Mouse (Mus musculus) E14TG2a.4 (cell line): ENCODE data around the gene Rab24.

Experiments
- H3K27me3 ChIP-seq: 2 replicates; pipeline ENCODE4 v1.6.1; 2014; ENCODE audit warnings: low read length, control low read depth; ENCODE audit not compliant: insufficient read depth
- H3K36me3 ChIP-seq: 2 replicates; pipeline ENCODE4 v1.6.1; 2014; ENCODE audit warnings: low read length, control low read depth; ENCODE audit not compliant: insufficient read depth
- H3K4me1 ChIP-seq: replicated peaks from 2 replicates; pipeline ENCODE4 v1.6.1; 2014; ENCODE audit warnings: low read depth, low read length, control low read depth
- H3K4me3 ChIP-seq: replicated peaks from 2 replicates; pipeline ENCODE4 v1.5.1; 2014; ENCODE audit warnings: mild to moderate bottlenecking, low read length
- H3K9me3 ChIP-seq: 2 replicates; pipeline ENCODE4 v1.6.1; 2014; ENCODE audit warnings: low read length, control low read depth
- CTCF ChIP-seq: conservative IDR thresholded peaks from 2 replicates; pipeline ENCODE4 v1.5.1; 2014; ENCODE audit warnings: low read length
- NANOG ChIP-seq: IDR thresholded peaks from 2 replicates; pipeline ENCODE4 v1.6.1; 2014; ENCODE audit warnings: borderline replicate concordance, low read length, mixed read lengths
- POU5F1 ChIP-seq: IDR thresholded peaks from 2 replicates; pipeline ENCODE4 v1.6.1; 2014; ENCODE audit warnings: low read length, borderline replicate concordance

Rab24 gene

GRCm38 (mm10) chr13:55288854-55289253 is 32.9 kb downstream of the Rab24 start:
- Histone ChIP-seq H3K4me1 (peaks cover 7% of the 10 kb centered on the region), H3K36me3 (peaks cover 92% of the 10 kb centered on the region), H3K27me3 (no peaks in the 10 kb centered on the region), H3K4me3 (no peak overlapping the region), H3K9me3 (no peaks in the 10 kb centered on the region)
- no peak for TF ChIP-seq POU5F1
- no peak for TF ChIP-seq NANOG
- TF ChIP-seq CTCF = no peak

- no peak for TF ChIP-seq POU5F1
- Histone ChIP-seq H3K9me3 (no peaks in the 10 kb centered on the region), H3K27me3 (no peaks in the 10 kb centered on the region), H3K4me1 (peaks cover 60% of the 10 kb centered on the region), H3K36me3 (peaks cover 92% of the 10 kb centered on the region), H3K4me3 (no peak overlapping the region)
Measured at GRCm38 (mm10) chr13:55277646-55278045, 44.1 kb downstream of the Rab24 start.

DNA sequence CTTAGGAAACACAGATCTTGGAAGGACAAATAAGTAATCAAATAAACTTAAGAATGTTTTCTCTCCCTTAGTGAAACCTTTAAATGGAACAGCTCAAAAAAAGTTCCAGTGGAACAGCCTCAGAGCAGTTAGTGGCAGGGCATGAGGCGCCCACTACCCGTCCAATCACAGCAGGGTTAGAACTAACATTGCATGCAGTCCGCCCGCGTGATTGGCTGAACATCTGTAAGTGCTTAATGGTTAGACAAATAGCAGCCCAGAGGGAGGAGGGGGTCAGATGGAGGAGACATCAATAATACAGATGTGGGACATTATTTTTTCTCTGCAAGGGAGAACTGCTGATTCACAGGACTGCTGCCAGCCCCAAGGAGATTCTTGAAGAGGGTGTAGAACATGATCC is 44.5 kb downstream of the Rab24 start:
- H3K9me3 ChIP-seq = no peaks in the 10 kb centered on the region
- H3K36me3 ChIP-seq = peaks cover 91% of the 10 kb centered on the region
- no peak overlapping the region for H3K4me3 ChIP-seq
- H3K4me1 ChIP-seq = peaks cover 60% of the 10 kb centered on the region
- TF ChIP-seq CTCF (no peak), NANOG (no peak), POU5F1 (no peak)
- H3K27me3 ChIP-seq = no peaks in the 10 kb centered on the region
